Mouse (Mus musculus): Measurements from ENCODE around the gene Gm27021. TPM values are rescaled to one million over a fixed set of nuclear protein-coding genes. Genes with fewer than 3 reads are reported as not detected.

Gm27021 gene
- polyA plus RNA-seq, 1 experiment from 2014 or later, result 2.3 TPM

- Histone ChIP-seq H3K36me3 (ENCODE audit: control insufficient read depth, insufficient read depth, low read length) (no peaks in the 10 kb centered on the region), H3K27ac (ENCODE audit: low read depth, low read length) (no peak overlapping the region), H3K4me2 (ENCODE audit: low read depth) (no peak overlapping the region), H3K9ac (ENCODE audit: low read length) (no peak overlapping the region), H3K4me1 (ENCODE audit: control insufficient read depth, insufficient read depth, low read length) (no peaks in the 10 kb centered on the region), H3K4me3 (ENCODE audit: low read depth, low read length) (no peak overlapping the region), H3K9me3 (ENCODE audit: control insufficient read depth, low read length) (no peaks in the 10 kb centered on the region), H3K27me3 (ENCODE audit: control insufficient read depth, insufficient read depth, low read length) (no peaks in the 10 kb centered on the region)
- 88% methylated on average over 7 of the region's 7 CpGs for WGBS
- no peak for DNase-seq (ENCODE audit: low spot score)
- ATAC-seq (ENCODE audit: insufficient read depth, low FRiP score, low TSS enrichment), result no peak
These were observed 20.6 kb upstream of the Gm27021 start for GRCm38 (mm10) chr8:120688511-120688910.

GRCm38 (mm10) chr8:120687786-120688185 is 19.9 kb upstream of the Gm27021 start:
- ATAC-seq (ENCODE audit: insufficient read depth, low FRiP score, low TSS enrichment) (no peak), DNase-seq (ENCODE audit: low spot score) (no peak)
- H3K9me3 ChIP-seq (ENCODE audit: control insufficient read depth, low read length), result no peaks in the 10 kb centered on the region
- no peak overlapping the region for H3K4me3 ChIP-seq (ENCODE audit: low read depth, low read length)
- H3K27ac ChIP-seq (ENCODE audit: low read depth, low read length), result no peak overlapping the region
- H3K4me1 ChIP-seq (ENCODE audit: control insufficient read depth, insufficient read depth, low read length), result no peaks in the 10 kb centered on the region
- no peaks in the 10 kb centered on the region for H3K27me3 ChIP-seq (ENCODE audit: control insufficient read depth, insufficient read depth, low read length)
- no peak overlapping the region for H3K4me2 ChIP-seq (ENCODE audit: low read depth)
- 79% methylated on average over 8 of the region's 8 CpGs for WGBS
- H3K9ac ChIP-seq (ENCODE audit: low read length), result no peak overlapping the region
- H3K36me3 ChIP-seq (ENCODE audit: control insufficient read depth, insufficient read depth, low read length), result no peaks in the 10 kb centered on the region

GRCm38 (mm10) chr8:120686576-120686975 is 18.7 kb upstream of the Gm27021 start:
- no peak overlapping the region for H3K9ac ChIP-seq (ENCODE audit: low read length)
- no peaks in the 10 kb centered on the region for H3K27me3 ChIP-seq (ENCODE audit: control insufficient read depth, insufficient read depth, low read length)
- no peak overlapping the region for H3K4me3 ChIP-seq (ENCODE audit: low read depth, low read length)
- ATAC-seq (ENCODE audit: insufficient read depth, low FRiP score, low TSS enrichment) (no peak), DNase-seq (ENCODE audit: low spot score) (no peak)
- 80% methylated on average over 5 of the region's 5 CpGs for whole genome bisulfite sequencing
- no peak overlapping the region for H3K4me2 ChIP-seq (ENCODE audit: low read depth)
- H3K27ac ChIP-seq (ENCODE audit: low read depth, low read length), result no peak overlapping the region
- H3K4me1 ChIP-seq (ENCODE audit: control insufficient read depth, insufficient read depth, low read length), result no peaks in the 10 kb centered on the region
- no peaks in the 10 kb centered on the region for H3K9me3 ChIP-seq (ENCODE audit: control insufficient read depth, low read length)
- H3K36me3 ChIP-seq (ENCODE audit: control insufficient read depth, insufficient read depth, low read length), result no peaks in the 10 kb centered on the region

GRCm38 (mm10) chr8:120686051-120686450 is 18.2 kb upstream of the Gm27021 start:
- no peak overlapping the region for H3K4me3 ChIP-seq (ENCODE audit: low read depth, low read length)
- DNase-seq (ENCODE audit: low spot score) (no peak), ATAC-seq (ENCODE audit: insufficient read depth, low FRiP score, low TSS enrichment) (no peak)
- H3K4me2 ChIP-seq (ENCODE audit: low read depth), result no peak overlapping the region
- 85% methylated on average over 13 of the region's 13 CpGs for WGBS
- H3K9ac ChIP-seq (ENCODE audit: low read length), result no peak overlapping the region
- no peaks in the 10 kb centered on the region for H3K9me3 ChIP-seq (ENCODE audit: control insufficient read depth, low read length)
- no peaks in the 10 kb centered on the region for H3K36me3 ChIP-seq (ENCODE audit: control insufficient read depth, insufficient read depth, low read length)
- H3K27ac ChIP-seq (ENCODE audit: low read depth, low read length), result no peak overlapping the region
- H3K4me1 ChIP-seq (ENCODE audit: control insufficient read depth, insufficient read depth, low read length), result no peaks in the 10 kb centered on the region
- no peaks in the 10 kb centered on the region for H3K27me3 ChIP-seq (ENCODE audit: control insufficient read depth, insufficient read depth, low read length)

- H3K4me1 ChIP-seq (ENCODE audit: control insufficient read depth, insufficient read depth, low read length), result no peaks in the 10 kb centered on the region
- H3K36me3 ChIP-seq (ENCODE audit: control insufficient read depth, insufficient read depth, low read length), result no peaks in the 10 kb centered on the region
- no peak overlapping the region for H3K27ac ChIP-seq (ENCODE audit: low read depth, low read length)
- H3K4me2 ChIP-seq (ENCODE audit: low read depth), result no peak overlapping the region
- ATAC-seq (ENCODE audit: insufficient read depth, low FRiP score, low TSS enrichment), result no peak
- DNase-seq (ENCODE audit: low spot score), result no peak
- no peak overlapping the region for H3K9ac ChIP-seq (ENCODE audit: low read length)
- no peaks in the 10 kb centered on the region for H3K9me3 ChIP-seq (ENCODE audit: control insufficient read depth, low read length)
- H3K27me3 ChIP-seq (ENCODE audit: control insufficient read depth, insufficient read depth, low read length), result no peaks in the 10 kb centered on the region
- 76% methylated on average over 8 of the region's 8 CpGs for WGBS
- H3K4me3 ChIP-seq (ENCODE audit: low read depth, low read length), result no peak overlapping the region
These were observed 17.7 kb upstream of the Gm27021 start for GRCm38 (mm10) chr8:120685591-120685990.

- ATAC-seq (ENCODE audit: insufficient read depth, low FRiP score, low TSS enrichment), result no peak
- no peaks in the 10 kb centered on the region for H3K4me1 ChIP-seq (ENCODE audit: control insufficient read depth, insufficient read depth, low read length)
- no peak overlapping the region for H3K27ac ChIP-seq (ENCODE audit: low read depth, low read length)
These were observed 17.2 kb upstream of the Gm27021 start for GRCm38 (mm10) chr8:120685097-120685496.

GRCm38 (mm10) chr8:120684082-120684481 is 16.2 kb upstream of the Gm27021 start:
- no peak for ATAC-seq (ENCODE audit: insufficient read depth, low FRiP score, low TSS enrichment)
- H3K4me1 ChIP-seq (ENCODE audit: control insufficient read depth, insufficient read depth, low read length), result no peaks in the 10 kb centered on the region
- no peak overlapping the region for H3K27ac ChIP-seq (ENCODE audit: low read depth, low read length)
- no peak overlapping the region for H3K4me3 ChIP-seq (ENCODE audit: low read depth, low read length)
- H3K4me2 ChIP-seq (ENCODE audit: low read depth), result no peak overlapping the region
- no peaks in the 10 kb centered on the region for H3K9me3 ChIP-seq (ENCODE audit: control insufficient read depth, low read length)
- no peaks in the 10 kb centered on the region for H3K27me3 ChIP-seq (ENCODE audit: control insufficient read depth, insufficient read depth, low read length)
- DNase-seq (ENCODE audit: low spot score), result no peak
- H3K9ac ChIP-seq (ENCODE audit: low read length), result no peak overlapping the region
- WGBS, result 57% methylated on average over 5 of the region's 5 CpGs
- H3K36me3 ChIP-seq (ENCODE audit: control insufficient read depth, insufficient read depth, low read length), result no peaks in the 10 kb centered on the region

More at GRCm38 (mm10) chr8:120685097-120685496, 17.2 kb upstream of the Gm27021 start:
- Histone ChIP-seq H3K27me3 (ENCODE audit: control insufficient read depth, insufficient read depth, low read length) (no peaks in the 10 kb centered on the region), H3K4me3 (ENCODE audit: low read depth, low read length) (no peak overlapping the region), H3K9ac (ENCODE audit: low read length) (no peak overlapping the region), H3K36me3 (ENCODE audit: control insufficient read depth, insufficient read depth, low read length) (no peaks in the 10 kb centered on the region), H3K9me3 (ENCODE audit: control insufficient read depth, low read length) (no peaks in the 10 kb centered on the region), H3K4me2 (ENCODE audit: low read depth) (no peak overlapping the region)
- no peak for DNase-seq (ENCODE audit: low spot score)
- 74% methylated on average over 5 of the region's 5 CpGs for WGBS

- DNase-seq (ENCODE audit: low spot score), result peak; percentile 78
- no peak overlapping the region for H3K9ac ChIP-seq (ENCODE audit: low read length)
- no peak overlapping the region for H3K4me2 ChIP-seq (ENCODE audit: low read depth)
- H3K27ac ChIP-seq (ENCODE audit: low read depth, low read length), result no peak overlapping the region
- no peak overlapping the region for H3K4me3 ChIP-seq (ENCODE audit: low read depth, low read length)
- no peak; the same call in 1 of the 2 replicates for ATAC-seq (ENCODE audit: insufficient read depth, low FRiP score, low TSS enrichment)
- no peaks in the 10 kb centered on the region for H3K4me1 ChIP-seq (ENCODE audit: control insufficient read depth, insufficient read depth, low read length)
- H3K9me3 ChIP-seq (ENCODE audit: control insufficient read depth, low read length), result no peaks in the 10 kb centered on the region
- no peaks in the 10 kb centered on the region for H3K36me3 ChIP-seq (ENCODE audit: control insufficient read depth, insufficient read depth, low read length)
- WGBS, result 16% methylated on average over 10 of the region's 10 CpGs
- no peaks in the 10 kb centered on the region for H3K27me3 ChIP-seq (ENCODE audit: control insufficient read depth, insufficient read depth, low read length)
These were observed 15.7 kb upstream of the Gm27021 start for GRCm38 (mm10) chr8:120683602-120684001.

- 80% methylated on average over 10 of the region's 10 CpGs for WGBS
These were observed 13.2 kb upstream of the Gm27021 start for GRCm38 (mm10) chr8:120681113-120681512.

More at GRCm38 (mm10) chr8:120681113-120681512, 13.2 kb upstream of the Gm27021 start:
- Histone ChIP-seq H3K4me2 (ENCODE audit: low read depth) (no peak overlapping the region), H3K4me3 (ENCODE audit: low read depth, low read length) (no peak overlapping the region), H3K4me1 (ENCODE audit: control insufficient read depth, insufficient read depth, low read length) (no peaks in the 10 kb centered on the region), H3K27ac (ENCODE audit: low read depth, low read length) (no peak overlapping the region), H3K9me3 (ENCODE audit: control insufficient read depth, low read length) (no peaks in the 10 kb centered on the region), H3K27me3 (ENCODE audit: control insufficient read depth, insufficient read depth, low read length) (no peaks in the 10 kb centered on the region), H3K9ac (ENCODE audit: low read length) (no peak overlapping the region), H3K36me3 (ENCODE audit: control insufficient read depth, insufficient read depth, low read length) (no peaks in the 10 kb centered on the region)
- ATAC-seq (ENCODE audit: insufficient read depth, low FRiP score, low TSS enrichment), result no peak
- no peak for DNase-seq (ENCODE audit: low spot score)

Data from neural tube, embryonic 11.5 days (tissue).